Mouse (Mus musculus): ENCODE results near the gene Olfr617. TPM values are rescaled to one million over a fixed set of nuclear protein-coding genes. Genes with fewer than 3 reads are reported as not detected.
"Not testable (repeated sequence)": the region's sequence is repeated elsewhere in the genome, so short reads cannot be mapped to it uniquely, and the experiment has no call there.

Olfr617 gene
- not detected in 2 replicates for total RNA-seq (2021)
- long read RNA-seq = 0 reads

GRCm38 (mm10) chr7:103572761-103573160 lies at the start of gene Olfr617:
TSS of gene Olfr617 (plus strand) at chr7:103573061.
- no peak for DNase-seq

GRCm38 (mm10) chr7:103542617-103543016 lies 30.2 kb upstream of the Olfr617 start, which contains the start of gene Olfr612:
TSS of gene Olfr612 (minus strand) at chr7:103542717.
- not testable (repeated sequence) for DNase-seq

- DNase-seq = no peak
These were observed 25.1 kb upstream of the Olfr617 start, which contains the start of gene Olfr613 for GRCm38 (mm10) chr7:103547774-103548173. TSS of gene Olfr613 (plus strand) at chr7:103548074.

GRCm38 (mm10) chr7:103555779-103556178 lies 17.1 kb upstream of the Olfr617 start, which contains the start of gene Olfr615:
TSS of gene Olfr615 (plus strand) at chr7:103556079.
- DNase-seq = no peak

GRCm38 (mm10) chr7:103569043-103569442 lies 3.8 kb upstream of the Olfr617 start, which contains the start of gene Olfr616:
TSS of gene Olfr616 (minus strand) at chr7:103569143.
- no peak for DNase-seq

- DNase-seq = no peak
These were observed 16.9 kb downstream of the Olfr617 start, which contains the start of gene Olfr618 for GRCm38 (mm10) chr7:103589803-103590202. TSS of gene Olfr618 (plus strand) at chr7:103590103.

- no peak for DNase-seq
These were observed 27.4 kb downstream of the Olfr617 start, which contains the start of gene Olfr619 for GRCm38 (mm10) chr7:103600275-103600674. TSS of gene Olfr619 (plus strand) at chr7:103600575.

GRCm38 (mm10) chr7:103607425-103607824 lies 34.6 kb downstream of the Olfr617 start:
- DNase-seq = no peak

- DNase-seq = no peak
These were observed 39.6 kb downstream of the Olfr617 start, which contains the start of gene Olfr620 for GRCm38 (mm10) chr7:103612434-103612833. TSS of gene Olfr620 (minus strand) at chr7:103612534.

Small RNA genes within 50 kb of the gene (microRNA-seq; reads per million reads assigned to microRNA genes)
- gene Gm26506 = 0 reads per million in 2 experiments

Other genes starting within 250 kb of the Olfr617 start
- gene Olfr598, start 249.5 kb upstream of the Olfr617 start, total RNA-seq (2021) = not detected in 2 replicates
- gene Olfr599, start 237.1 kb upstream of the Olfr617 start, total RNA-seq (2021) = not detected in 2 replicates
- not detected in 2 replicates for gene Olfr600, start 223.4 kb upstream of the Olfr617 start, total RNA-seq (2021)
- not detected in 2 replicates for gene Olfr601, start 210.4 kb upstream of the Olfr617 start, total RNA-seq (2021)
- not detected in 2 replicates for gene Olfr603, start 186.9 kb upstream of the Olfr617 start, total RNA-seq (2021)
- gene Usp17lc, start 158.0 kb upstream of the Olfr617 start, total RNA-seq (2021) = not detected in 2 replicates
- not detected in 2 replicates for gene Olfr605, start 127.6 kb upstream of the Olfr617 start, total RNA-seq (2021)
- gene Olfr606, start 124.0 kb upstream of the Olfr617 start, total RNA-seq (2021) = not detected in 2 replicates
- gene Olfr607, start 108.9 kb upstream of the Olfr617 start, total RNA-seq (2021) = not detected in 2 replicates
- not detected in 2 replicates for gene Olfr608, start 103.2 kb upstream of the Olfr617 start, total RNA-seq (2021)
- gene Olfr609, start 75.0 kb upstream of the Olfr617 start, total RNA-seq (2021) = not detected in 2 replicates
- not detected in 2 replicates for gene Olfr610, start 60.9 kb upstream of the Olfr617 start, total RNA-seq (2021)
- not detected in 2 replicates for gene Olfr611, start 52.2 kb upstream of the Olfr617 start, total RNA-seq (2021)
- gene Olfr612, start 30.3 kb upstream of the Olfr617 start, total RNA-seq (2021) = not detected in 2 replicates
- not detected in 2 replicates for gene Olfr613, start 25.0 kb upstream of the Olfr617 start, total RNA-seq (2021)
- gene Olfr615, start 17.0 kb upstream of the Olfr617 start, total RNA-seq (2021) = not detected in 2 replicates
- not detected in 2 replicates for gene Olfr616, start 3.9 kb upstream of the Olfr617 start, total RNA-seq (2021)
- not detected in 2 replicates for gene Olfr618, start 17.0 kb downstream of the Olfr617 start, total RNA-seq (2021)
- gene Olfr619, start 27.5 kb downstream of the Olfr617 start, total RNA-seq (2021) = not detected in 2 replicates
- gene Olfr620, start 39.5 kb downstream of the Olfr617 start, total RNA-seq (2021) = not detected in 2 replicates
- gene Olfr622, start 69.6 kb downstream of the Olfr617 start, total RNA-seq (2021) = not detected in 2 replicates
- gene Olfr623, start 90.6 kb downstream of the Olfr617 start, total RNA-seq (2021) = not detected in 2 replicates
- 0.06 TPM in 1 of 2 replicates, not detected in the other for gene Olfr624, start 98.1 kb downstream of the Olfr617 start, total RNA-seq (2021)
- gene Olfr625-ps1, start 109.7 kb downstream of the Olfr617 start, total RNA-seq (2021) = not detected in 2 replicates
- not detected in 2 replicates for gene Olfr243, start 141.6 kb downstream of the Olfr617 start, total RNA-seq (2021)
- gene Olfr628, start 157.3 kb downstream of the Olfr617 start, total RNA-seq (2021) = not detected in 2 replicates
- not detected in 2 replicates for gene Olfr629, start 171.9 kb downstream of the Olfr617 start, total RNA-seq (2021)
- gene Olfr630, start 184.3 kb downstream of the Olfr617 start, total RNA-seq (2021) = not detected in 2 replicates
- not detected in 2 replicates for gene Olfr69, start 198.5 kb downstream of the Olfr617 start, total RNA-seq (2021)
- not detected in 2 replicates for gene Olfr68, start 206.6 kb downstream of the Olfr617 start, total RNA-seq (2021)
- not detected in 2 replicates for gene Olfr67, start 218.8 kb downstream of the Olfr617 start, total RNA-seq (2021)
- 217 and 281 TPM in 2 replicates for gene Hbb-bt, start 240.9 kb downstream of the Olfr617 start, total RNA-seq (2021)